Mouse (Mus musculus) liver, embryonic 13.5 days (tissue): Measurements from ENCODE around the gene Slc15a4. TPM values are rescaled to one million over a fixed set of nuclear protein-coding genes. Genes with fewer than 3 reads are reported as not detected.
A peak's percentile ranks its signal among the peaks of the same experiment; 100 is the strongest.

Experiments
- ATAC-seq: fragments of 200-750 bp; cut with Nextera tagmentation; 2 replicates; pipeline ENCODE4 v1.8.0; 2017; ENCODE audit warnings: low read depth, mild to moderate bottlenecking, moderate number of reproducible peaks, moderate library complexity
- DNase-seq: peaks from one replicate; pipeline ENCODE4 v3.0.0; 2022
- H3K27ac ChIP-seq: fragments of 300-500 bp; sonication (generic); 2 replicates; pipeline ENCODE4 v1.5.1; 2015; ENCODE audit warnings: moderate library complexity, mild to moderate bottlenecking, inconsistent platforms
- H3K27me3 ChIP-seq: fragments of 300-500 bp; sonication (generic); 2 replicates; pipeline ENCODE4 v1.6.1; 2015; ENCODE audit warnings: mild to moderate bottlenecking, inconsistent platforms
- H3K36me3 ChIP-seq: fragments of 300-500 bp; sonication (generic); 2 replicates; pipeline ENCODE4 v1.6.1; 2015; ENCODE audit warnings: mild to moderate bottlenecking, inconsistent platforms
- H3K4me1 ChIP-seq: fragments of 300-500 bp; sonication (generic); replicated peaks from 2 replicates; pipeline ENCODE4 v1.6.1; 2015; ENCODE audit warnings: inconsistent platforms
- H3K4me2 ChIP-seq: fragments of 300-500 bp; sonication (generic); 2 replicates; pipeline ENCODE4 v1.6.1; 2015; ENCODE audit warnings: inconsistent platforms, mild to moderate bottlenecking, moderate library complexity
- H3K4me3 ChIP-seq: fragments of 300-500 bp; sonication (generic); replicated peaks from 2 replicates; pipeline ENCODE4 v1.5.1; 2015; ENCODE audit warnings: mild to moderate bottlenecking, inconsistent platforms
- H3K9ac ChIP-seq: fragments of 300-500 bp; sonication (generic); 2 replicates; pipeline ENCODE4 v1.6.1; 2015; ENCODE audit warnings: mild to moderate bottlenecking, inconsistent platforms
- H3K9me3 ChIP-seq: fragments of 300-500 bp; sonication (generic); replicated peaks from 2 replicates; pipeline ENCODE4 v1.6.1; 2016; ENCODE audit warnings: inconsistent platforms
- WGBS: fragments of 180-500 bp; shearing (Covaris S2); methylation state at CpG from one replicate; pipeline ENCODE4 v1.1.7; 2015; ENCODE audit not compliant: insufficient replicate concordance; 5-methylcytosine and 5-hydroxymethylcytosine counted together
- polyA plus RNA-seq: library from polyadenylated mRNA; unstranded; fragments of >200 nt; fragmentation: Nextera tagmentation; extraction: Ambion mirVana; gene quantifications from 2 replicates; pipeline ENCODE4 v1.2.1, GENCODE M21; 2015

Slc15a4 gene
- polyA plus RNA-seq, 1 experiment from 2014 or later = 8.7 TPM

DNA sequence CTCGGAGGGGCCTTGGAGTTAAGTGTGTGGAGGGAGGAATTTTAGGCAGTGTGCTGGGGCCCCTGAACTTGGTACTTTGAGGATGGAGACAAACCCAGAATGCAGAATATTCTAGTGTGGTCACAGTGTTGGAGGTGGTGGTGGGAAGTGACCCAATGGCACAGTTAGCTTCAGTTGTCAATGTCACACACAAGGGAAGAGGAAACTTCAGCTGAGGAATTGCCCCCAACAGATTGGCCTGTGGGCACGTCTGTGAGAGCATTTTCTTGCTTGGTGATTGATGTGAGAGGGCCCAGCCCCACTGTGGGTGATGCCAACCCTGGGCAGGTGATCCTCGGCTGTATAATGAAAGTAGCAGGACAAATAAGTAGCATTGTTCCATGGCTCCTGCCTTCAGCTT is 13.9 kb downstream of the Slc15a4 start:
- no peak overlapping the region for H3K9ac ChIP-seq
- H3K4me1 ChIP-seq = peaks cover 34% of the 10 kb centered on the region
- no peak for ATAC-seq
- no peaks in the 10 kb centered on the region for H3K9me3 ChIP-seq
- H3K4me3 ChIP-seq = no peak overlapping the region
- no peaks in the 10 kb centered on the region for H3K36me3 ChIP-seq
- no peak for DNase-seq
- no peak overlapping the region for H3K27ac ChIP-seq
- 56% methylated on average over 3 of the region's 3 CpGs for WGBS
- no peak overlapping the region for H3K4me2 ChIP-seq
- no peaks in the 10 kb centered on the region for H3K27me3 ChIP-seq

DNA sequence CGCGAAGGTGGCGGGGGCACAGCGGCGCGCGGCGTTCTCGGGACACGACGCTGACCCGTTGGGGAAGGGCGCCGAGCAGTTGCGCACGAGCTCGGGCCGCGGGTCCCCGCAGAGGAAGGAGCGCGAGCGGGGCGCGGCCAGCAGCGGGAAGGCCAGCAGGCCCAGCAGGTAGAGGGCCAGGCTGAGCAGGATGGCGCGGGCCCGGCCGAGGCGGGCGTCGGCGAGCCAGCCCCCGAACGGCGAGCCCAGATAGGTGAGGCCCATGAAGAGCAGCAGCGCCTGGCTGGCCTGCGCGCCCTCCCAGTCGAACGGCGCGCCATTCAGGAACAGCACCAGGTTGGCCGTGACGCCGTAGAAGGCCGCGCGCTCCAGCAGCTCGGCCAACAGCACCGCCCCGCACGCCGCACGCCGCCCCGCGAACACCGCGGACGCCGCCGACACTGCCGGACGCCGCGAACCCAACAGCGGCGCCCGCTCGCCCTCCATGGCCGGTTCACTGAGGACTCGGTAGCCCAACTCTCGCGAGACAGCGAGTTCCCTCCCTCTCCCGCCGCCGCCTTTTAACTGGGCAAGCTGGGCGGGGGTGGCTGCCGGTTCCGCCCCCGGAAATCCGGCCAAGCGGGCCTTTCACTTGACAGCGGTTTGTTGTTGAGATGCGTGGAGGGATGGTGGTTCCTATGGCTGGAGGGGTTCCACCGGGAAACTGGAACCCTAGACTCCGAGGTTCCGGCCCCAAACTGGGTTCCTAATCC is 15.6 kb downstream of the Slc15a4 start:
- Histone ChIP-seq H3K27ac (peak overlapping the region; percentile 69), H3K4me2 (peak overlapping the region; percentile 79), H3K9ac (peak overlapping the region; percentile 90), H3K9me3 (no peaks in the 10 kb centered on the region), H3K4me1 (peaks cover 50% of the 10 kb centered on the region), H3K36me3 (no peaks in the 10 kb centered on the region), H3K4me3 (peak overlapping the region; percentile 93), H3K27me3 (no peaks in the 10 kb centered on the region)
- WGBS = under 1% methylated on average over 89 of the region's 91 CpGs
- DNase-seq = peak; percentile 92
- peak; percentile 93 for ATAC-seq

DNA sequence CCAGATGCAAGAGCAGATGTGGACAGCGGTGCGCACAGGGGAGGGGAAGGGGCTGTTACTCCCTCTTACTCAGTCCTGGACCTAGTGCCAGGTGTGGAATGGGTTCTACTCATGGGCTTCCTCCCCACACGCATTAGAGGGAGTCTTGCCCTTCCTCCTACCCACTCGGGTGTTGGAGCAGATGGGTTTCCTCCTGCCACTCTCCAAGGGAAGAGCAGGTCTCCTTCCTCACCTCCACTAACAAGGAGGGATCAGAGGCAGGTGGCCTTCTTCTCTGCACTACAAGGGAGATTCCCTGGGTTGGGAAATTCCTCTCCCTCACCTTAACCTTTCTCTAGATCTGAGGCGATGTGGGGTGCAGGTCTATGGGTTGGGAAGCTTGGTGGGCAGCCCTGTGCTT is 16.5 kb downstream of the Slc15a4 start:
- ATAC-seq (no peak), DNase-seq (no peak)
- no peaks in the 10 kb centered on the region for H3K27me3 ChIP-seq
- 8% methylated on average over 5 of the region's 5 CpGs for WGBS
- H3K4me2 ChIP-seq = peak overlapping the region; percentile 79
- H3K36me3 ChIP-seq = no peaks in the 10 kb centered on the region
- H3K4me3 ChIP-seq = peak overlapping the region; percentile 93
- H3K4me1 ChIP-seq = peaks cover 59% of the 10 kb centered on the region
- H3K9me3 ChIP-seq = no peaks in the 10 kb centered on the region
- peak overlapping the region; percentile 90 for H3K9ac ChIP-seq
- peak overlapping the region; percentile 36 for H3K27ac ChIP-seq

GRCm38 (mm10) chr5:127615459-127615858 is 17.2 kb downstream of the Slc15a4 start:
- Histone ChIP-seq H3K9me3 (no peaks in the 10 kb centered on the region), H3K4me1 (peaks cover 62% of the 10 kb centered on the region), H3K36me3 (no peaks in the 10 kb centered on the region), H3K27ac (no peak overlapping the region), H3K4me2 (peak overlapping the region; percentile 79), H3K27me3 (no peaks in the 10 kb centered on the region), H3K9ac (peak overlapping the region; percentile 90), H3K4me3 (peak overlapping the region; percentile 93)
- WGBS = 40% methylated on average over 3 of the region's 3 CpGs
- ATAC-seq (no peak), DNase-seq (no peak)

DNA sequence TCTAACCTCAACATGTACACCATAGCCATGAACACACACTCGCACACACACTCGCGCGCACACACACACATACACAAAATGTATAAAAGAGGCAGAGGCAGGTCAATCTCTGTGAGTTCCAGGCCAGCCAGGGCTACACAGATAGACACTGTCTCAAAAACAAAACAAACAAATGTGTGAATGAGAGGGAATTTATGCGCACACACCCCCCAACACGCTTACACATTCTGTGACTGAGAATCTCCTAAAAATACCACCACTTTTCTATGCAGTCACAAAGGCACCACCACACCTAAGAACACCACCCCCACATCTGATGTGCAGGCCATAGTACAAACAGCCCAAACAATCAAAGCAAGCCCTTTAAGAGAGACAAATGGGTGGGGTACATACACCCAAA is 20.3 kb downstream of the Slc15a4 start:
- 89% methylated on average over 6 of the region's 6 CpGs for WGBS
- no peak for DNase-seq
- H3K27ac ChIP-seq = no peak overlapping the region

DNA sequence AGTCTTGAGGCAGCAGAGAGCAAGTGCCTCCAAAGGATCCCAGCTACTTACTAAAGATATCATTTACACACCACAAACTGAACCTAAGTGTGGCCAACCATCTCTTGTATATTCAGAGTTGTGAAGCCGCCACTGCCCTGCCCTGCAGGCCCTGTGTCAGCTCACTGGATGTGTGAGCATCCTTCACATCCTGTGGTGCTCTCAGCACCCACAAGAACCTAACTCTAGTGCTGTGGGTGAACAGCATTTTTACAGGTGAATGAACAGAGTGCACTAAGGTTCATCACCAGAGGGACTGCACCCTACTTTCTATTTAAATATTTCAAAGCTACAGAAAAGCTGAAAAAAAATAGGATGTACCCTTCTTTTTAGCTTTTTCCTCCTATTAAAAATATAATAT is 20.8 kb downstream of the Slc15a4 start:
- Histone ChIP-seq H3K36me3 (peaks cover 20% of the 10 kb centered on the region), H3K4me1 (peaks cover 71% of the 10 kb centered on the region), H3K27me3 (no peaks in the 10 kb centered on the region), H3K4me3 (no peak overlapping the region), H3K27ac (no peak overlapping the region), H3K4me2 (peak overlapping the region; percentile 24; the same call in 1 of the 2 replicates), H3K9me3 (no peaks in the 10 kb centered on the region), H3K9ac (no peak overlapping the region)
- WGBS = 45% methylated on average over 1 of the region's 1 CpGs
- DNase-seq (no peak), ATAC-seq (no peak)

More for the DNA sequence above, 20.3 kb downstream of the Slc15a4 start:
- no peak overlapping the region for H3K9ac ChIP-seq
- no peaks in the 10 kb centered on the region for H3K27me3 ChIP-seq
- H3K9me3 ChIP-seq = no peaks in the 10 kb centered on the region
- no peak overlapping the region for H3K4me3 ChIP-seq
- H3K4me2 ChIP-seq = no peak overlapping the region
- ATAC-seq = no peak
- peaks cover 71% of the 10 kb centered on the region for H3K4me1 ChIP-seq
- peaks cover 15% of the 10 kb centered on the region for H3K36me3 ChIP-seq

DNA sequence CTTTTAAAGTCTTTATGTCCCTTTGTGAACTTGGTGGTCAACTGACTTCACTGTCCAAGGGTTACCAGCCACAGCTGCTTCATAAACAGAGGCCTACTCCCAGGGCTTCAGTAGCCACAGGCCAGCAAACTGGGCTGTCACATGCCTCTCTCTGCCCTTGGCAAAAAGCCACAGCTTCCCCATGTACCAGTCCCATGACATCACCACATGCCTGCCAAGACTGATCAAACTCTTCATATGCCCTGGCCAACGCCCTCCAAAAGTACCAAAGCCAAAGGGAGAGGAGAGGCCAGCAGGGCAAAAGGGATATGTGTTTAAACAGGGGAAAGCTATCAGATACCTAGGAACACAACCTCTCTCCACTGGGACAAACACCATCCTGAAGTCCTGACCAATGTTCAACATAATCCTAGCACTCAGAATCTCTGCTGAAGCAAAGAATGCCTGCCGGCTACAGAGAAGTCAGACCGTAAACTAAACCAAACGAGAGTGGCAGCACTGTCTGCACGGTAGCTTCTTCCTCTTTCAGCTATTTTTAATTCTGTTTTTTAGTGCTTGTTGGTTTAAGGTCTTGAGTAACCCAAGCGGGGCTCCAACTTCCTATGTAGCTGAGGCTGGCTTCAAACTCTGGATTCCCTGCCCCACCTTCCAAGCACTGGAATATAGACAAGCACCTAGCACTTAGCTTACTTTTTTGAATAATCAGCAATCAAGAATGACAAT is 21.7 kb downstream of the Slc15a4 start:
- Histone ChIP-seq H3K4me1 (peaks cover 66% of the 10 kb centered on the region), H3K36me3 (peaks cover 28% of the 10 kb centered on the region), H3K9ac (no peak overlapping the region), H3K27me3 (no peaks in the 10 kb centered on the region), H3K9me3 (no peaks in the 10 kb centered on the region), H3K4me2 (peak overlapping the region; percentile 24), H3K27ac (peak overlapping the region; percentile 41), H3K4me3 (no peak overlapping the region)
- DNase-seq (no peak), ATAC-seq (peak; percentile 56; the same call in 1 of the 2 replicates)
- WGBS = 33% methylated on average over 6 of the region's 6 CpGs

DNA sequence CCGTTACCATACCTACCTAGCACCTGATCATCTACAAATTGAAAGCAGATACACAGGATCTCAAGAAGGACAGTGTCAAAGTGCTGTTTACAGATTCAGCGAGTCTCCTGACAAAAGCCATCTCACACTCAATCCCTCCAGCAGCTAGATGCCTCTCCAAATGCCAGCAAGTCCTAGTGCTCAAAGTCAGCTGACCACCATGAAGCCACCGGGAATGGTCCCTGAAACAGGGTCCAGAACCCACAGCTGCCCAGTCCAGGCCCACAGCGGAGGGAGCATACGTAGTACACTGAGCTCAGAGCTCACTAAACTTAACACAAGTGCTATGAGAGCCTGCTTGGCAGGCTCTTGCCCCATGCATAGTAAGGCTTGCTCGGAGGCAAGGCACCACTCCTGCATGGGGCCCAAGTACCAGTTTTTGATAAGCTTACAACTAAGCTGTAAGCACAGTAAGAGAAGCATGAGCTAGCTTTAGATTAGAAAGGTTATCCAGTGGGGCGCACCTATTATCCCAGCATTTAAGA is 23.4 kb downstream of the Slc15a4 start:
- ATAC-seq = no peak
- Histone ChIP-seq H3K27ac (no peak overlapping the region), H3K36me3 (peaks cover 43% of the 10 kb centered on the region), H3K9ac (no peak overlapping the region), H3K27me3 (no peaks in the 10 kb centered on the region), H3K4me1 (peaks cover 49% of the 10 kb centered on the region), H3K9me3 (no peaks in the 10 kb centered on the region), H3K4me3 (no peak overlapping the region), H3K4me2 (no peak overlapping the region)
- 74% methylated on average over 7 of the region's 7 CpGs for WGBS
- no peak for DNase-seq

DNA sequence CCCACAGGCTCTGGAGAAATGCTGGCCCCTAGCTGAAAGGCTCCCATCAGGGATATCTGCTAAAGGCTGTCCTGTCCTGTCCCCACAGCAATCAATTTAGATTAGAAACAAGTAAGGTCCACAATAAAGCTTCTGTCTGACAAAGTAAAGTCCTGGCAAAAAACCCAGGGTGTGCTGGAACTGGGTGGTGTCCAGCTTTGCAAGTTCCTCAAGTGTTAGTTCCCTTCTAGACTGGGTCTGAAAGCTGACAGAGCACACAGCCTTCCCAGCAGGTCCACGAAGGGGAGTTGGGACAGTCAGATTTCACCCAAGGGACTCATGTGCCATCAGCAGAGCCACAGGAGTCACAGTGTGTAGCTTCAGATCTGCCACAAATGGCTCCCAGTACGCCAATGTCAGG is 25.2 kb downstream of the Slc15a4 start:
- Histone ChIP-seq H3K36me3 (peaks cover 60% of the 10 kb centered on the region), H3K4me2 (no peak overlapping the region), H3K27ac (no peak overlapping the region), H3K9me3 (no peaks in the 10 kb centered on the region), H3K4me1 (peaks cover 34% of the 10 kb centered on the region), H3K27me3 (no peaks in the 10 kb centered on the region), H3K9ac (no peak overlapping the region), H3K4me3 (no peak overlapping the region)
- WGBS = 73% methylated on average over 2 of the region's 2 CpGs
- DNase-seq = no peak
- no peak for ATAC-seq

DNA sequence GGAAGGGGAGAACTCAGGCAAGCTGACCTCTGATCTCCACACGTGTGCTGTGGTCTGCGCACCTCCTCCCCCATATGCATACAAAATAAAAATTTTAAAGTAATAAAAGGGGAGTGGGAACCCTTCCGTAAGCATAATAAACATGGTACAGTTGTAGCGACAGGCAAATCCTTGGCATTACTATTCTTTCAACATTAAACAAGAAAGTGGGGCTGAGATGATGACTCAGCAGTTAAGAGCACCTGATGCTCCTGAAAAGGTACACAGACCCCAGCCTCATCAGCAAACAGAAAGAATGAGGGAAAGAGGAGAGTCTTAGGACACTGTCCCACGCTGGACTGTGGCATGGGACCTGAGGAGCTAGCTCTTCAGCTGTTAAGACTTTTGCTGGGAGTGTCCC is 29.7 kb downstream of the Slc15a4 start:
- H3K36me3 ChIP-seq = peaks cover 95% of the 10 kb centered on the region
- H3K4me3 ChIP-seq = no peak overlapping the region

GRCm38 (mm10) chr5:127596862-127597261 is 35.8 kb downstream of the Slc15a4 start:
- DNase-seq (no peak), ATAC-seq (no peak)
- H3K4me1 ChIP-seq = no peaks in the 10 kb centered on the region
- no peaks in the 10 kb centered on the region for H3K27me3 ChIP-seq
- no peaks in the 10 kb centered on the region for H3K9me3 ChIP-seq
- no peak overlapping the region for H3K4me3 ChIP-seq
- no peak overlapping the region for H3K27ac ChIP-seq
- H3K9ac ChIP-seq = no peak overlapping the region
- 69% methylated on average over 7 of the region's 7 CpGs for WGBS
- H3K36me3 ChIP-seq = peaks cover 95% of the 10 kb centered on the region
- no peak overlapping the region for H3K4me2 ChIP-seq

More for the DNA sequence above, 29.7 kb downstream of the Slc15a4 start:
- Histone ChIP-seq H3K27ac (no peak overlapping the region), H3K9ac (no peak overlapping the region), H3K27me3 (no peaks in the 10 kb centered on the region), H3K4me2 (no peak overlapping the region), H3K9me3 (no peaks in the 10 kb centered on the region), H3K4me1 (no peaks in the 10 kb centered on the region)
- ATAC-seq (no peak), DNase-seq (no peak)
- WGBS = 80% methylated on average over 5 of the region's 5 CpGs
